Mouse (Mus musculus): ENCODE data around the gene Mboat1. TPM values are rescaled to one million over a fixed set of nuclear protein-coding genes. Genes with fewer than 3 reads are reported as not detected.
A peak's percentile ranks its signal among the peaks of the same experiment; 100 is the strongest.

The Mboat1 gene
- total RNA-seq, 2 experiments from 2014 or later, result 1.2 to 1.6 TPM

DNA sequence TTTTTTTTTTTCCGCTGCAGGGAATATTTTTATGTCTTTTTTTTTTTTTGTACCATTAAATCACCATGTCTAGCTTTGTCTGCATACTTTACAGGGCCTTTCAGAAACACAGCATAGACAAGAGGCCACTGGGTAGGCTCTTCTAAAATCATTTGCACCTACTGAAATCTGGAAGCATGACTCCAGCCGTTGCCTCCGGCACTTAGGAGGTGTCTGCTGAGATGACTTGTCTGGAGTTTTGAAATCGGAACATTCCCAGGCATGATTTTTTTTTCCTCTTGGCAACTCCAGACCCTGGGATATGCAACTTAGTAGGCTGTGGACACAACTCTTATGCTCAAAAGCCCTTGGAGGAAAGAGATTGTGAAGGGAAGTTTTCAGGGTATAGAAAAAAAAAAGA is 109.3 kb downstream of the Mboat1 start:
- no peak for DNase-seq (ENCODE audit: low spot score in 2 of 2)

DNA sequence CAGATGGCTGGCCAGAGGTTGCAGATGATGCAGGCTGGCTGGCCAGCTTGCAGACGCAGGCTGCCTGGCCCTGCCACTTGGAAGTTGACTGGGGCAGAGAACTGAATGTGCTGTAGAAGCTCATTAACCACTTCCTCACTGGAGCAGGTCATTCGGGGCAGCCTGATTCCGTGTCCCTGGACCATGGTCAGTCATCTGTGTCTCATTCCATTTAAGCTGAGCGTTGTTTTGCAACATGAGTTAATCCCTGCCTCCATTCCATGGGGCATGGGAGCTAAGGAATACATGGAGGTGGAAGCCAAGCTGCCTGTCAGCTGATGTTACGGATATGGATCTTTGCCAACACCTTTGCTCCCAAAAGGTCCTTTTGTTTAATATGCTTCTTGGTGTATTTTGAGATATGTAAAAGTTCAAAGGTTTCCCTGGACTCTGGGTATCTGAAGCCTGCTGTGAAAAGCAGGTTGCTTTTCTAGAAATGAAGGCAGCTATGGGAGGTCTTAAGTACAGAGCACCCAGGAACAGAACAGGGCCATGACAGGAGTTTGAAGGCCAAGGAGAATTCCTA is 114.1 kb downstream of the Mboat1 start:
- DNase-seq (ENCODE audit: low spot score in 2 of 2), result no peak

DNA sequence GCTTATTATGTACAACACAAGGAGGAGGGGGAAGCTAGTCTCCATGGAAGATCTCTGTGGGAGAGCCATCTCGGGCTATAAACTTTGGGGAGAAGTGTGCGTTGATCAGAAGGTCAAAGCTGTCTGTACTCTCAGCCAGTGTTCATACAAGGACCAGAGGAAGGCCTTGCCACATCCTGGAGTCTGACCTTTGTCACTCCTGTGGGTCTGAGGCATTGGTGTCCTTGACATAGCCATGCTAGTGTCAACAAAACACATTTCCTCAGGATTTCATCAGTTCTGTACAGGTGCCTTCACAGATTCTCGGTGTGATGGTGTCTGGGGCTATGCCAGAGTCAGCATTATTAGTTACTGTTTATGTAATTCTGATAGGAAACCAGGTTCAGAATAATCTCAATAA is 115.1 kb downstream of the Mboat1 start:
- DNase-seq (ENCODE audit: low spot score in 2 of 2), result no peak

DNA sequence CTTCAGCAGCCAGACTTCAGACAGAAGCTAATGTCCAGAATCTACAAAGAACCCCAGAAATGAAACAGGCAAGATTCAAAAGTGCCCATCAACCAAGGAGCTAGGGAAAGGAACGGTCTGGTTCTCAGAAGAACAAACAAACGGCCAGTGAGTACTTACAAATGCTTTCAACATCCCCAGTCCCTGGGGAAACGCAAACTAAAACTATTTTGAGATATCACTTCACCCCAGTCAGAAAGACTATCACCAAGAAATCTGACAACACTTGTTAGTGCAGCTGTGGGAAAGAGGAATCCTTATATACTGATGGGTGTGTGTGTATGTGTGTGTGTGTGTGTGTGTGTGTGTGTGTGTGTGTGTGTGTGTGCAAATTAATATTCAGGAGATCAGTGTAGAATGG is 116.4 kb downstream of the Mboat1 start:
- DNase-seq (ENCODE audit: low spot score in 2 of 2), result no peak

DNA sequence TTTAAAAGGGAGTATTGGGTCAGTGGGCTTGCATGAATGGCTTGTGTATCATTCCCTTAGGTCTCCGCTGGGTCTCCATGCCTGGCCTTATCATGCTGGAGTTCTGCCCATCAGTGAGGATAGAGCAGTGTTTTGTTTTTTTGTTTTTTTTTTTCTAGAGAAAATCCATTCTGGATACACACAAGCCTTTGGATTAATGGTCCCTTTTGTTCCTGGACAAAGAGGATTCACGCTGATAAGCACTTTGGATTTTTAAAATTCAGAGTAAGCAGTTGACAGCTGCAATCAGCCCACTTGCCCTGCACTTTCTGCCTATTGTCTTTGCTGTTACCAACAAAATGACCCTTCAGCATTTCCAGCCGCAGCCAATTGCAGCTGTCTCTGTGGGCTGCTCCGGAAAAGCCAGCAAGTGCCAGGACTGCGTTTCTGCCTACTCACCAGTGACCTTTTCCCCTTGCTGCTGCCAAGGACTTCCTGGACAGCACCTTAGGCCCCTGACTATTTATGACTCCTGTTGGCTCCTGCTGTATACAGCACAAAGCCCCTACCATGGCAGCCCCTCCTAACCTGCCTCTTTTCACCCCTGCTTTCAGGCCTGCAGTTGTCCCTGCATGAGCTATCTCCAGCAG is 117.5 kb downstream of the Mboat1 start:
- DNase-seq (ENCODE audit: low spot score in 2 of 2), result no peak

DNA sequence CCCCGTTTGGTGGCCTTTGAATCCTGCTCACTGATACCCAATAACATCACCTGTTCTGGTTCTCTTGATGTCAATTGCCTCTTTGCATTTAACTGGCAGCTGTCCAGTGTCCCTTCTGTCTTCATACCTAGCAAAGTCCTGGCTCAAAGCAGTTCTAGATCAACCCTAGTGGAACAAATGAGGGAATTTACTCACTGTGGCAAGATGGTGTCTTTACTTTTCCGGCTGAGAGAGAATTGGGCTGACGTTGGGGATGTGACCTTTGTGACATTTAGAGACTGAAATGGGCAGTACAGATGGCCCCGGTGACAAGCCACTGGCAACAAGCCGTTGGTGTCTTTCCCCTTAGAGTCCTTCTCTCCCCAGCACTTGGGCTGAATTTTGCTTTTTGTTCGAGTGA is 118.1 kb downstream of the Mboat1 start:
- no peak for DNase-seq (ENCODE audit: low spot score in 2 of 2)

DNA sequence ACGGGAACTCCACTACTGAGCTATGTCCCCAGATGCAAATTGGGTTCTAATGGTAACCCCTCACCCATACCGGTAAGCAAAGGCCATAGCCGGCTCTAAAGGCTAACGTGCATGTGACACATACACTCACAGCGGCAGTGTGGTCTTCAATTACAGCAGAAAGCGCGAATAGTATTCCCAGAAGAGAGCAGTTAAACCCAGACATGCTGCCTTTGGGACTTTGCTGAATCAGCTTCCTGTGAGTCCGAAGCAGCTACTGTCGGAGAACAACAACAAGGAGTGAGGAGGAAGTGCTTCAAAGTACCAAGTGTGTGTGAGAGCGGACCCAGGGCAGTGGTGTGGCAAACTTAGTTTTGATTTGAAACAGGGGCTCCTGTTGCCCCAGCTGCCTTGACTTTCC is 122.5 kb downstream of the Mboat1 start:
- DNase-seq (ENCODE audit: low spot score in 2 of 2), result no peak

DNA sequence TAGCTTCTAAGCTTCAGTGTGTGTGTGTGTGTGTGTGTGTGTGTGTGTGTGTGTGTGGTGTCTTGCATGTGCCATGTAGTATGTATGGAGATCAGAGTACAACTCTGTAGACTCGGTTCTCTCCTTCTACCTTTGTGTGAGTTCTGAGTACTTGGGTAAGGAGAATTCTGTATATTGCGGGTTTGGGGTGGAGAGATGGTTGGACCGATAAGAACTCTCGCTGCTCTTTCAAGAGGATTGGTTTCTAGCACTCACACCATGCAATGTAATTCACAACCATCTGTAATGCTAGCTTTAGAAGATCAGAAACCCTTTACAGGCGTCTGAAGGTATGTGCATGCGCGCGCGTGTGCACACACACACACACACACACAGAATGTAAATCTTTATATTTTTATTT is 123.0 kb downstream of the Mboat1 start:
- DNase-seq (ENCODE audit: low spot score in 2 of 2), result no peak

DNA sequence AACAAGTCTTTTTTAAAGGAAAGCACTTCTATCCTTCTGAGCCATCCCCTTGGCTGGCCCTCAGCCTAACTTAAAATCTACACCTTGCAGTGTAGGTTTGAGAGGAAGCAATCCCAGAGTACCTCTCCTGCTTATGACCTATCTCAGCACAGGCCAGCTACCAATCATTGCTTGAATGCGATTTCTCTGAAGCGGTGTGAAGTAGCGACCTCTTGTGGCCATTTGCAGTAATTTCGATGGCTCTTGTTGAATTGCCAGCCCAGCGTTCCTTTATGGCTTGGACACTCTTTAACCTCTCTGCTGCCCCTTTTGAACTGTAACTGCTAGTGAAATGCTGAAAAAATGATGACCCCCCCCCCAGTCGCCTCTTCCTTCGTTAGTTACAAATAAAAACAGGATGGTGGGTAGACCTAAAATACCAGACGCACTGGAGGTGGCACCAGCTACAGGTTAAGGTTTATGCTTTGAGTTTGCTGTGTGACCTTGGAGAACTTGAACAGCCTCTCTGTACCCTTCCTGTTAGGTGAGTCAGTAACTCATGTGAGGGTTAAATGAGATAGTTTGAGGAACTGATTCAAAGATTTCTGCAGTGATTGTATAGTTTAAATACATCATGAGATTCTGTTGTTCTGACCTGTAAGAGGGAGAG is 123.7 kb downstream of the Mboat1 start:
- DNase-seq (ENCODE audit: low spot score in 2 of 2), result peak; percentile 68 to 72

DNA sequence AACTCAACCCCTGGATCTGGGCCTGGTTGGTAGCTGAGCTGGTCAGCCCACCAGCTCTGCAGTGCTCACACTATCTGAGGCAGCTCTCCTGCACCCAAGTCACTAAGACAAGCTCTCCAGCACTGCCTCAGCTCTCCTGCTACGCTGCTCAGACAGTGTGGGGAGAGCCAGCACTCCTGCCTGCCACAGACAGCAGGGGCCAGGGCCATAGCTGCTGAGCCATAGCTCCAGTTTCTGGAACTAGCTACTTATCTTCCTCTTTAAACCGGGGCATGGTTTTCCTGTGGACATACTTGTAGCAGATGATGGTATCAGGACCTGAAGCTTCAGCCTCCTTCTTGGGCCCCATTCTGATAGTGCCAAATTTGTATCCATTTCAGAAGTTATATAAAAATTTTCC is 127.4 kb downstream of the Mboat1 start:
- no peak for DNase-seq (ENCODE audit: low spot score in 2 of 2)

DNA sequence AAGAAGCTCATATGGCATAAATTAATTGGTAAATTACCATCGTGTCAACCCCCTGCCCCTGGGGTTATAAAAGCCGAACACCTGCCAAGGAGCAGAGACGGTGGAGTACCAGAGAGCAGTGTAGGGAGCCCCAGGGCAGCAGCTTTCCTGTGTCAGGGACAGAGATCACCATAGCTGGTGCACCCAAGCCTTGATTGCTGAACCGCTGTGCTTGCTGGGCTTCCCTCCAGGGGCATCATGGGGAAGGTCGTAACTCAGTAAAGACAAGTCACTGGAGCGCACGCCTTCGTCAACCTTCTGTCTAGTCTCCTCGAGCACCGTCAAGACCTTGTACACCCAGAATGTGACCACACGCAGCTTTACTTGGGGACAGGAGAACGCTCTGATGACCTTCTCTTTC is 128.0 kb downstream of the Mboat1 start:
- DNase-seq (ENCODE audit: low spot score in 2 of 2), result no peak

DNA sequence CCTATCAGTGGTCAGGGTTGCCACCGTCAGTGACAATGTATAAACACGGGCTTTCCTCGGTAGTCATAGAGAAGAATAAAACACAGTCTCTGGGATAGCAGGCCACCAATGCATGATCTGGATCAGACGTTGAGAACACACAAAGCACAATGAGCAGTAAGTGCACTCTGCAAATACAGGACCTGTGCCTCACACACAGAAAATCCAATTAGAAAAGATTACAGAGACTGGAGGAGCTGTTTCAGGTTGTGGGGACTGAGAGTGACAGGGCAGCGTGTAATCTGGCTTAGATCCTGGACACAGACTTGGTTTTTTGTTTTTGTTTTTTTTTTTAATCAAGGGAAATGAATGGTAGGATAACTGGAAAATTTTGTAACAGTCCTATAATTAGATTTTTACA is 128.5 kb downstream of the Mboat1 start:
- no peak for DNase-seq (ENCODE audit: low spot score in 2 of 2)

DNA sequence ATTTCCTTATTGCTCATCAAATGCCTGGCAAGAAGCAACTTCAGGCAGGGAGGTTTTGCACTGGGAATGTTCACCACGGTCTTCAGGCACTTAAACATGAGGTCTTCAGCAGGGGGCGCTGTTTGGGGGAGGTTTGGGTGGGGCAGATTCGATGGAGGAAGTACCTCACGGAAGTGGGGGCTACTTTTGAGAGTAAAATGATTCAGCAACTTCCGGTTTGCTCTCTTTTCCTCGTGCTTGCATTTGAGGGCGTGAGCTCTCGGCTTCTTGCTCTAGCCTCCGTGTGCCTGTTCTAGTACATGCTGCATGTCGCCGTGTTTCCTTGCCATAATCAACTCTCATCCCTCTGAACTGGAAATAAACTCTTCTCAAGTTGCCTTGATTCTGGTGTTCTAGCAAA is 129.7 kb downstream of the Mboat1 start:
- DNase-seq (ENCODE audit: low spot score in 2 of 2), result no peak

DNA sequence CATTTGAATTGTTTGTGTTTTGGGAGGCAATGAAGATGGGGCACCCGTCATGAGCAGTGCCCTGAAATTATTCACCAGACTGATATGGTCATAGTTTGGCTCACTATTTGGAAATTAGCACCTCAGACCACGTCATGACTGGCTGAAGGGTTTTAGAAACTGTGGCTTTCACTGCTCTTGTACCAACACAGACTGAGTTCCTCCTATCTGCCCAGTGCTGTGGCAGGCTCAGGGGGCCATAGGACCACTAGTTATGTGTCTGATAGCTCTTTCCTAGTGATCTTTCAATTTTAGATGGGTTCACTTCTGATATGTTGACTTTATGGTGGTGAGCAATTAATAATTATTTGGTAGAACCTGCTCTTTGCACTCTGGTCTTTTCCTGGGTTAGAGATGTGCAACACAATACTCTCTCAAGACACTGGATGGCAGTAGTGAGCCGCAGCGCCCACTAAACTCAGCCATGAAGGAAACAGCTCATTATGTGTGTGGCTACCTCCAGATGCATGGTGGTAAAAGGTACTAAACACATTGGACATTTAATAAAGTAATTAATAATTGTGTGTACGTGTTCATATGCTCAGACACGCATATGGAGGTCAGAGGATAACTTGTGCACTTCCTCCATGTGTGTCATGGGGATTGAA is 135.9 kb downstream of the Mboat1 start:
- peak; percentile 32 to 33 for DNase-seq (ENCODE audit: low spot score in 2 of 2)

Other genes with a start within 250 kb of the Mboat1 start
- gene E2f3, start 150.4 kb upstream of the Mboat1 start, total RNA-seq (2021), result 10 to 100 TPM; 19.0 to 20.4 TPM
- 1 to 10 TPM in 1 of 2 experiments, under 1 TPM in 1; 0.70 to 1.4 TPM for gene Agtr1a, start 200.0 kb downstream of the Mboat1 start, total RNA-seq (2021)

All from left cerebral cortex, adult 18-20 months (tissue).